Mouse (Mus musculus) ES-Bruce4 (cell line): ENCODE measurements around the gene Ccdc158.

Experiments used
- CTCF ChIP-seq: IDR thresholded peaks from one replicate; pipeline ENCODE4 v1.8.1; 2011; ENCODE audit warnings: low read depth, low read length
- EP300 ChIP-seq: IDR thresholded peaks from 2 replicates; pipeline ENCODE4 v1.6.1; 2011; ENCODE audit warnings: low read depth, low read length; ENCODE audit not compliant: insufficient read depth
- POLR2A ChIP-seq: IDR thresholded peaks from one replicate; pipeline ENCODE4 v1.8.1; 2011; ENCODE audit warnings: low read length; ENCODE audit not compliant: insufficient read depth

DNA sequence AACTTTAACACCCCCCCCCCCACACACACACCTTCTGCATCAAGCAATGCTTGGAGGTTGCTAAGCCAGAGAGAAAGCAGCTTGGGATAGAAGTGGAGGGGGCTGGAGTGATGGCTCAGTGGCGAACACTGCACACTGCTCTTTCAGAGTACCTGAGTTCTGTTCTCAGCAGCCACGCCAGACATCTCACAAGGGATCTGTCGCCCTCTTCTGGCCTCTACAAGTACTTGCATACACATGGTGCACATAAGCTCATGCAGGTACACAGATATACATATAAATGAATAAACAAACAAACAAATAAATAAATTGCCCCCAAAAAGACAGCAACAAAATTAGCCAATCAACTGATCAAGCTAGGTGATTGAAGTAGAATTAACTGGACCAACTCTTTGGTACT is 18.7 kb upstream of the Ccdc158 start:
- peak; percentile 26 for TF ChIP-seq CTCF
- TF ChIP-seq POLR2A, result no peak
- TF ChIP-seq EP300, result no peak
